Mouse (Mus musculus) lung, postnatal 4 days (tissue): Measurements from ENCODE around the gene Cltc.

Source experiments
- DNase-seq, 2 experiments: peaks; one replicate each; pipeline ENCODE4 v3.0.0; 2021

Gene Cltc

GRCm38 (mm10) chr11:86681423-86681822, 75.9 kb downstream of the Cltc start:
- DNase-seq, result no peak

GRCm38 (mm10) chr11:86680729-86681128, 76.6 kb downstream of the Cltc start:
- no peak for DNase-seq

- peak; percentile 14 to 35 for DNase-seq
These were observed 78.4 kb downstream of the Cltc start for GRCm38 (mm10) chr11:86678957-86679356.

- no peak for DNase-seq
These were observed 81.8 kb downstream of the Cltc start for GRCm38 (mm10) chr11:86675520-86675919.

- no peak for DNase-seq
These were observed 84.6 kb downstream of the Cltc start for GRCm38 (mm10) chr11:86672772-86673171.

- no peak for DNase-seq
These were observed 86.2 kb downstream of the Cltc start for GRCm38 (mm10) chr11:86671041-86671675.

GRCm38 (mm10) chr11:86668169-86668568, 89.2 kb downstream of the Cltc start:
- DNase-seq, result no peak

- DNase-seq, result no peak
These were observed 89.8 kb downstream of the Cltc start for GRCm38 (mm10) chr11:86667553-86667952.

GRCm38 (mm10) chr11:86664406-86664805, 93.0 kb downstream of the Cltc start:
- no peak for DNase-seq

GRCm38 (mm10) chr11:86663977-86664376, 93.4 kb downstream of the Cltc start:
- no peak for DNase-seq

GRCm38 (mm10) chr11:86662986-86663895, 94.1 kb downstream of the Cltc start:
- DNase-seq, result no peak

GRCm38 (mm10) chr11:86657863-86658262, 99.5 kb downstream of the Cltc start:
- DNase-seq, result no peak

GRCm38 (mm10) chr11:86656849-86657567, 100.4 kb downstream of the Cltc start:
- no peak for DNase-seq

- no peak for DNase-seq
These were observed 101.7 kb downstream of the Cltc start for GRCm38 (mm10) chr11:86655671-86656070.

GRCm38 (mm10) chr11:86654096-86654495, 103.3 kb downstream of the Cltc start:
- no peak for DNase-seq

- DNase-seq, result peak in 1 of 2 experiments; percentile 79
These were observed 103.9 kb downstream of the Cltc start for GRCm38 (mm10) chr11:86653446-86653845.

GRCm38 (mm10) chr11:86652578-86652979, 104.8 kb downstream of the Cltc start:
- DNase-seq, result no peak

- DNase-seq, result no peak
These were observed 106.7 kb downstream of the Cltc start for GRCm38 (mm10) chr11:86650676-86651075.

- no peak for DNase-seq
These were observed 107.8 kb downstream of the Cltc start for GRCm38 (mm10) chr11:86649542-86649941.

- no peak for DNase-seq
These were observed 109.5 kb downstream of the Cltc start for GRCm38 (mm10) chr11:86647706-86648447.

GRCm38 (mm10) chr11:86646885-86647459, 110.4 kb downstream of the Cltc start:
- no peak for DNase-seq

GRCm38 (mm10) chr11:86646136-86646834, 111.1 kb downstream of the Cltc start:
- peak; percentile 44 to 59 for DNase-seq
